Mouse (Mus musculus) bone marrow, adult 2 months (tissue): Measurements from ENCODE around the gene Dtx4.

Source experiments
- CTCF ChIP-seq: fragments of 200-500 bp; IDR thresholded peaks from 2 replicates; pipeline ENCODE4 v1.5.1; 2011; ENCODE audit warnings: low read length, control low read depth; ENCODE audit not compliant: control insufficient read depth, insufficient read depth
- POLR2A ChIP-seq: fragments of 200-500 bp; IDR thresholded peaks from 2 replicates; pipeline ENCODE4 v1.6.1; 2011; ENCODE audit warnings: low read depth, mild to moderate bottlenecking, control low read depth, low read length, borderline replicate concordance; ENCODE audit not compliant: control insufficient read depth

DNA sequence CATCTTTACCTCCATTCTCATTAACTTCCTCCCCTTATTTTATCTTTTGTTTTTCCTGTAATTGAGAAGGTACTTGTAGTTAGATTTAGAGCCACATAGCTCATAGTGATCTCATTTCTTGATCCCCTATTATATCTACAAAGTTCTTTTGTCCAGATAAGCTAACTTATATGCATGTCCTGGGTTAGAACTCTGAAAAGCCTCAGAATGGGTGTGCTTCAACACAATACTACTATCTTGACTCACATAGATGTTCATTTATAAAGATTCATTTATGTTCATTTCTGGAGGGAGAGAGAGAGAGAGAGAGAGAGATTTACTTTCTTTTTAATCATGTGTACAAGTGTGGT is 17.3 kb upstream of the Dtx4 start:
- TF ChIP-seq CTCF (no peak), POLR2A (no peak)
